Mouse (Mus musculus): Measurements from ENCODE around the gene 1700025F22Rik. TPM values are rescaled to one million over a fixed set of nuclear protein-coding genes. Genes with fewer than 3 reads are reported as not detected.
"Not testable (repeated sequence)": the region's sequence is repeated elsewhere in the genome, so short reads cannot be mapped to it uniquely, and the experiment has no call there.

Gene 1700025F22Rik
- not detected in 2 replicates for polyA plus RNA-seq (2016; fragmentation: Nextera tagmentation; extraction: Ambion mirVana)

- 40% methylated on average over 10 of the region's 10 CpGs for WGBS
- peak; percentile 10 for DNase-seq (ENCODE audit: low spot score)
These were observed at the start of gene 1700025F22Rik for GRCm38 (mm10) chr19:11165172-11165571. 1700025F22Rik (minus strand) TSS chr19:11165320.

GRCm38 (mm10) chr19:11196546-11196945, 31.4 kb upstream of the 1700025F22Rik start, which contains the start of gene Ms4a13:
Ms4a13 (minus strand) TSS chr19:11196737.
- H3K4me3 ChIP-seq: no peak within 1 kb of the TSS
- DNase-seq (ENCODE audit: low spot score): no peak
- no peak within 1 kb of the TSS for H3K27ac ChIP-seq (replicated peaks)
- no peaks in the 10 kb centered on the region for H3K36me3 ChIP-seq (replicated peaks)
- H3K9me3 ChIP-seq: no peaks in the 10 kb centered on the region
- H3K4me1 ChIP-seq: no peaks in the 10 kb centered on the region
- 71% methylated on average over 12 of the region's 12 CpGs for WGBS
- no peaks in the 10 kb centered on the region for H3K27me3 ChIP-seq (replicated peaks; ENCODE audit: low read depth, poor library complexity, severe bottlenecking)

More at GRCm38 (mm10) chr19:11165172-11165571, at the start of gene 1700025F22Rik:
- no peaks in the 10 kb centered on the region for H3K36me3 ChIP-seq (replicated peaks)
- H3K4me3 ChIP-seq: no peak within 1 kb of the TSS
- H3K4me1 ChIP-seq: no peaks in the 10 kb centered on the region
- no peaks in the 10 kb centered on the region for H3K9me3 ChIP-seq
- H3K27ac ChIP-seq (replicated peaks): no peak within 1 kb of the TSS
- H3K27me3 ChIP-seq (replicated peaks; ENCODE audit: low read depth, poor library complexity, severe bottlenecking): no peaks in the 10 kb centered on the region

GRCm38 (mm10) chr19:11192552-11192951, 27.4 kb upstream of the 1700025F22Rik start:
- Histone ChIP-seq H3K27me3 (replicated peaks; ENCODE audit: low read depth, poor library complexity, severe bottlenecking) (no peaks in the 10 kb centered on the region), H3K36me3 (replicated peaks) (no peaks in the 10 kb centered on the region), H3K9me3 (no peaks in the 10 kb centered on the region), H3K27ac (replicated peaks) (no peak overlapping the region), H3K4me3 (no peak overlapping the region), H3K4me1 (no peaks in the 10 kb centered on the region)
- DNase-seq (ENCODE audit: low spot score): no peak
- 65% methylated on average over 1 of the region's 1 CpGs for WGBS

GRCm38 (mm10) chr19:11184121-11184520, 19.0 kb upstream of the 1700025F22Rik start:
- 19% methylated on average over 5 of the region's 5 CpGs for WGBS
- H3K9me3 ChIP-seq: no peaks in the 10 kb centered on the region
- no peaks in the 10 kb centered on the region for H3K27me3 ChIP-seq (replicated peaks; ENCODE audit: low read depth, poor library complexity, severe bottlenecking)
- H3K27ac ChIP-seq (replicated peaks): no peak overlapping the region
- H3K4me3 ChIP-seq: no peak overlapping the region
- H3K36me3 ChIP-seq (replicated peaks): no peaks in the 10 kb centered on the region
- no peak for DNase-seq (ENCODE audit: low spot score)
- H3K4me1 ChIP-seq: no peaks in the 10 kb centered on the region

GRCm38 (mm10) chr19:11177464-11177863, 12.3 kb upstream of the 1700025F22Rik start:
- H3K4me3 ChIP-seq: no peak overlapping the region
- no peaks in the 10 kb centered on the region for H3K36me3 ChIP-seq (replicated peaks)
- no peaks in the 10 kb centered on the region for H3K4me1 ChIP-seq
- no peak overlapping the region for H3K27ac ChIP-seq (replicated peaks)
- DNase-seq (ENCODE audit: low spot score): no peak
- H3K27me3 ChIP-seq (replicated peaks; ENCODE audit: low read depth, poor library complexity, severe bottlenecking): no peaks in the 10 kb centered on the region
- no peaks in the 10 kb centered on the region for H3K9me3 ChIP-seq
- 68% methylated on average over 2 of the region's 2 CpGs for WGBS

- not testable (repeated sequence) for H3K27ac ChIP-seq (replicated peaks); H3K27me3 ChIP-seq (replicated peaks; ENCODE audit: low read depth, poor library complexity, severe bottlenecking); H3K9me3 ChIP-seq; H3K4me3 ChIP-seq; H3K36me3 ChIP-seq (replicated peaks); H3K4me1 ChIP-seq; DNase-seq (ENCODE audit: low spot score)
- WGBS: 84% methylated on average over 6 of the region's 6 CpGs
These were observed 7.2 kb downstream of the 1700025F22Rik start for GRCm38 (mm10) chr19:11157890-11158289.

- no peaks in the 10 kb centered on the region for H3K27me3 ChIP-seq (replicated peaks; ENCODE audit: low read depth, poor library complexity, severe bottlenecking)
- H3K4me1 ChIP-seq: no peaks in the 10 kb centered on the region
- no peak overlapping the region for H3K27ac ChIP-seq (replicated peaks)
- no peaks in the 10 kb centered on the region for H3K36me3 ChIP-seq (replicated peaks)
- no peak for DNase-seq (ENCODE audit: low spot score)
- WGBS: 74% methylated on average over 4 of the region's 4 CpGs
- no peak overlapping the region for H3K4me3 ChIP-seq
- no peaks in the 10 kb centered on the region for H3K9me3 ChIP-seq
These were observed 29.8 kb downstream of the 1700025F22Rik start for GRCm38 (mm10) chr19:11135336-11135735.

- Histone ChIP-seq H3K4me3 (no peak overlapping the region), H3K9me3 (no peaks in the 10 kb centered on the region), H3K27ac (replicated peaks) (no peak overlapping the region), H3K4me1 (no peaks in the 10 kb centered on the region), H3K27me3 (replicated peaks; ENCODE audit: low read depth, poor library complexity, severe bottlenecking) (no peaks in the 10 kb centered on the region), H3K36me3 (replicated peaks) (no peaks in the 10 kb centered on the region)
- WGBS: 88% methylated on average over 2 of the region's 2 CpGs
- no peak for DNase-seq (ENCODE audit: low spot score)
These were observed 30.3 kb downstream of the 1700025F22Rik start for GRCm38 (mm10) chr19:11134852-11135251.

- H3K4me3 ChIP-seq; H3K36me3 ChIP-seq (replicated peaks); H3K27ac ChIP-seq (replicated peaks); DNase-seq (ENCODE audit: low spot score); H3K9me3 ChIP-seq; H3K4me1 ChIP-seq; H3K27me3 ChIP-seq (replicated peaks; ENCODE audit: low read depth, poor library complexity, severe bottlenecking): not testable (repeated sequence)
- 86% methylated on average over 8 of the region's 8 CpGs for WGBS
These were observed 34.3 kb downstream of the 1700025F22Rik start, which contains the start of gene 1700017D01Rik for GRCm38 (mm10) chr19:11130776-11131175. 1700017D01Rik (minus strand) TSS chr19:11130876.

GRCm38 (mm10) chr19:11129702-11130101, 35.4 kb downstream of the 1700025F22Rik start:
- no peak overlapping the region for H3K4me3 ChIP-seq
- no peaks in the 10 kb centered on the region for H3K36me3 ChIP-seq (replicated peaks)
- no peak overlapping the region for H3K27ac ChIP-seq (replicated peaks)
- whole genome bisulfite sequencing: 91% methylated on average over 1 of the region's 1 CpGs
- no peak for DNase-seq (ENCODE audit: low spot score)
- no peaks in the 10 kb centered on the region for H3K4me1 ChIP-seq
- H3K9me3 ChIP-seq: peaks cover 3% of the 10 kb centered on the region; the same call in 1 of the 2 replicates
- no peaks in the 10 kb centered on the region for H3K27me3 ChIP-seq (replicated peaks; ENCODE audit: low read depth, poor library complexity, severe bottlenecking)

GRCm38 (mm10) chr19:11121016-11121420, 44.1 kb downstream of the 1700025F22Rik start:
- H3K27me3 ChIP-seq (replicated peaks; ENCODE audit: low read depth, poor library complexity, severe bottlenecking); H3K4me1 ChIP-seq; H3K36me3 ChIP-seq (replicated peaks): not testable (repeated sequence)
- DNase-seq (ENCODE audit: low spot score): peak; percentile 59
- H3K4me3 ChIP-seq: peak overlapping the region; percentile 53
- peak overlapping the region; percentile 72; the same call in 1 of the 2 replicates for H3K27ac ChIP-seq (replicated peaks)
- H3K9me3 ChIP-seq: peaks cover 12% of the 10 kb centered on the region; the same call in 1 of the 2 replicates
- 6% methylated on average over 19 of the region's 38 CpGs for WGBS

- Histone ChIP-seq H3K4me3 (no peak overlapping the region), H3K27ac (replicated peaks) (no peak overlapping the region), H3K4me1 (no peaks in the 10 kb centered on the region), H3K36me3 (replicated peaks) (no peaks in the 10 kb centered on the region), H3K9me3 (peaks cover 5% of the 10 kb centered on the region; the same call in 1 of the 2 replicates), H3K27me3 (replicated peaks; ENCODE audit: low read depth, poor library complexity, severe bottlenecking) (peaks cover 8% of the 10 kb centered on the region; the same call in 1 of the 2 replicates)
- WGBS: 86% methylated on average over 2 of the region's 2 CpGs
- no peak for DNase-seq (ENCODE audit: low spot score)
These were observed 45.8 kb downstream of the 1700025F22Rik start for GRCm38 (mm10) chr19:11119338-11119737.

GRCm38 (mm10) chr19:11107746-11108145, 57.4 kb downstream of the 1700025F22Rik start:
- WGBS: 90% methylated on average over 3 of the region's 3 CpGs
- DNase-seq (ENCODE audit: low spot score): no peak
- Histone ChIP-seq H3K4me1 (no peaks in the 10 kb centered on the region), H3K36me3 (replicated peaks) (no peaks in the 10 kb centered on the region), H3K27ac (replicated peaks) (no peak overlapping the region), H3K9me3 (no peaks in the 10 kb centered on the region), H3K27me3 (replicated peaks; ENCODE audit: low read depth, poor library complexity, severe bottlenecking) (no peaks in the 10 kb centered on the region), H3K4me3 (no peak overlapping the region)

Measured in embryonic facial prominence, embryonic 10.5 days (tissue).